Mouse (Mus musculus): ENCODE measurements at regions not wholly inside any gene's neighbourhood (a gene's known extent, or its start where the extent isn't known, plus 50 kb on each side); places are given as distances from the start of the nearest gene placed in this dataset.

- no peak for TF ChIP-seq POLR2A (IDR thresholded peaks at IDR 0.05; ENCODE audit: extremely low read depth, insufficient read depth, low read length)
- no peak for TF ChIP-seq CTCF (IDR thresholded peaks at IDR 0.05; ENCODE audit: extremely low read depth, insufficient read depth, low read length)
Observed at GRCm38 (mm10) chr11:112930186-112930808, 148.3 kb downstream of the Sox9 start.

All from cortical plate, adult 2 months (tissue).